Mouse (Mus musculus) cerebellum, adult (tissue): ENCODE measurements at regions not wholly inside any gene's neighbourhood (a gene's known extent, or its start where the extent isn't known, plus 50 kb on each side); places are given as distances from the start of the nearest gene placed in this dataset.

Experiments
- ATAC-seq: cut with Nextera tagmentation; 2 replicates; pipeline ENCODE4 v1.9.2; 2017; ENCODE audit warnings: mild to moderate bottlenecking, moderate library complexity, mixed read lengths; ENCODE audit not compliant: insufficient number of reproducible peaks, low FRiP score, low TSS enrichment

DNA sequence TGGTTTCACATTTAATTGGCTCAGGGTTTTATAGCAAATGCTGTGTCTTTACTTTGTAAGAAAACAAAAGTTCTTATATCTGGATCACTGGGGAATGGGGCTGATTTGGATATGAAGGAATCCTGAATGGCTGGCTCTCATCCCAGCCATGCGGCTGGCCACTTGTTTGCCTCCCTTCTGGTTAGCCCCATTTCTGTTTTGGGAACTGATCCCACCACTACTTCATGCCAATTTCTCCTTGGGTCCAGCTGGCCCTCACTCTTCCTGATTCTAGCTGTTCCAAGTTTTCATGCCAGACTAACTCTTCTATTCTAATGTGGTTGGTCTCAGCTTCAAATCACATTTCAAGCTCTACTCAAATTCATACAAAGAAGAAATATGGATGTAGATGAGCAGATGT is 5319.6 kb downstream of the 9330182O14Rik start:
- ATAC-seq = peak; percentile 97

- 0 out of 2 replicates have a peak, but pooled peaks have one; percentile 31 for ATAC-seq
Measured at GRCm38 (mm10) chr15:45470425-45470824, 5336.3 kb downstream of the 9330182O14Rik start.

GRCm38 (mm10) chr15:45473191-45473590 is 5339.0 kb downstream of the 9330182O14Rik start:
- ATAC-seq = no peak

- no peak for ATAC-seq
Measured at GRCm38 (mm10) chr15:45510271-45510670, 5376.1 kb downstream of the 9330182O14Rik start.
